Mouse (Mus musculus) MEL (cell line): ENCODE measurements at regions not wholly inside any gene's neighbourhood (a gene's known extent, or its start where the extent isn't known, plus 50 kb on each side); places are given as distances from the start of the nearest gene placed in this dataset.

ENCODE experiments used
- DNase-seq: peaks from one replicate; pipeline ENCODE4 v3.0.0; 2011; ENCODE audit warnings: low read depth, low spot score
- H3K27ac ChIP-seq: 2 replicates; pipeline ENCODE4 v1.5.1; 2012; ENCODE audit warnings: low read depth, mild to moderate bottlenecking, control low read depth, low read length, moderate library complexity; ENCODE audit not compliant: control insufficient read depth
- H3K27me3 ChIP-seq, 2 experiments: fragments of 150-350 bp in 1 of 2; sonication (generic) in 1 of 2; 2 replicates each; pipeline ENCODE4 v1.6.1; 2012; ENCODE audit warnings: low read length in 2 of 2, mild to moderate bottlenecking in 2 of 2, improper control_type of control experiment in 1 of 2, moderate library complexity in 1 of 2; ENCODE audit not compliant: insufficient read depth in 2 of 2, control insufficient read depth in 1 of 2
- H3K36me3 ChIP-seq, 2 experiments: 2 replicates each; pipeline ENCODE4 v1.6.1; 2012 to 2014; ENCODE audit warnings: low read length in 2 of 2, improper control_type of control experiment in 1 of 2, inconsistent platforms in 1 of 2, mild to moderate bottlenecking in 1 of 2; ENCODE audit not compliant: insufficient read depth in 2 of 2, control insufficient read depth in 1 of 2
- H3K4me1 ChIP-seq, 2 experiments: fragments of 150-350 bp in 1 of 2; sonication (generic) in 1 of 2; 2 replicates each; pipeline ENCODE4 v1.6.1; 2012; ENCODE audit warnings: low read length in 2 of 2, improper control_type of control experiment in 1 of 2, mild to moderate bottlenecking in 1 of 2; ENCODE audit not compliant: insufficient read depth in 2 of 2, control insufficient read depth in 1 of 2
- H3K4me3 ChIP-seq, 2 experiments: fragments of 150-350 bp in 1 of 2; sonication (generic) in 1 of 2; 2 replicates each; pipeline ENCODE4 v1.5.1; 2012; ENCODE audit warnings: low read depth in 2 of 2, low read length in 2 of 2, mild to moderate bottlenecking in 2 of 2, moderate library complexity in 2 of 2, control low read depth in 1 of 2, improper control_type of control experiment in 1 of 2; ENCODE audit not compliant: control insufficient read depth in 1 of 2, insufficient read depth in 1 of 2
- H3K79me2 ChIP-seq: 2 replicates; pipeline ENCODE4 v1.6.1; 2012; ENCODE audit warnings: mild to moderate bottlenecking, low read length, moderate library complexity; ENCODE audit not compliant: control insufficient read depth, poor library complexity, insufficient read depth
- H3K9ac ChIP-seq: 2 replicates; pipeline ENCODE4 v1.6.1; 2012; ENCODE audit warnings: low read depth, mild to moderate bottlenecking, control low read depth, low read length, moderate library complexity; ENCODE audit not compliant: control insufficient read depth, poor library complexity, severe bottlenecking
- H3K9me3 ChIP-seq: fragments of 150-350 bp; sonication (generic); replicated peaks from 2 replicates; pipeline ENCODE4 v1.6.1; 2012; ENCODE audit warnings: mild to moderate bottlenecking, low read length, improper control_type of control experiment, moderate library complexity; ENCODE audit not compliant: insufficient read depth
- BHLHE40 ChIP-seq: IDR thresholded peaks from 2 replicates; pipeline ENCODE4 v1.6.1; 2012; ENCODE audit warnings: low read depth, mild to moderate bottlenecking, inconsistent platforms, low read length, improper control_type of control experiment, borderline replicate concordance
- CHD1 ChIP-seq: IDR thresholded peaks from 2 replicates; pipeline ENCODE4 v1.6.1; 2012; ENCODE audit warnings: low read depth, mild to moderate bottlenecking, inconsistent platforms, low read length, improper control_type of control experiment
- CHD2 ChIP-seq: IDR thresholded peaks from 2 replicates; pipeline ENCODE4 v1.6.1; 2011; ENCODE audit warnings: low read length, improper control_type of control experiment
- E2F4 ChIP-seq: IDR thresholded peaks from 2 replicates; pipeline ENCODE4 v1.6.1; 2011; ENCODE audit warnings: low read depth, low read length, improper control_type of control experiment, borderline replicate concordance
- ELF1 ChIP-seq: IDR thresholded peaks from 2 replicates; pipeline ENCODE4 v1.6.1; 2014; ENCODE audit warnings: low read depth, mild to moderate bottlenecking, inconsistent platforms, low read length, improper control_type of control experiment, moderate library complexity
- ETS1 ChIP-seq: IDR thresholded peaks from 2 replicates; pipeline ENCODE4 v1.6.1; 2012; ENCODE audit warnings: low read depth, mild to moderate bottlenecking, inconsistent platforms, low read length, improper control_type of control experiment, moderate library complexity
- GABPA ChIP-seq: IDR thresholded peaks from 2 replicates; pipeline ENCODE4 v1.6.1; 2012; ENCODE audit warnings: low read depth, mild to moderate bottlenecking, inconsistent platforms, low read length, improper control_type of control experiment, moderate library complexity
- GATA1 ChIP-seq: IDR thresholded peaks from 2 replicates; pipeline ENCODE4 v1.6.1; 2011; ENCODE audit warnings: low read depth, low read length, improper control_type of control experiment
- MEF2A ChIP-seq: IDR thresholded peaks from 2 replicates; pipeline ENCODE4 v1.6.1; 2014; ENCODE audit warnings: low read depth, mild to moderate bottlenecking, inconsistent platforms, low read length, improper control_type of control experiment; ENCODE audit not compliant: poor library complexity, insufficient replicate concordance, severe bottlenecking; ENCODE audit errors: extremely low read depth
- MXI1 ChIP-seq: IDR thresholded peaks from 2 replicates; pipeline ENCODE4 v1.6.1; 2011; ENCODE audit warnings: mild to moderate bottlenecking, low read depth, low read length, improper control_type of control experiment
- MYB ChIP-seq: IDR thresholded peaks from 2 replicates; pipeline ENCODE4 v1.6.1; 2011; ENCODE audit warnings: mild to moderate bottlenecking, low read depth, low read length, improper control_type of control experiment
- MYC ChIP-seq: IDR thresholded peaks from 2 replicates; pipeline ENCODE4 v1.6.1; 2011; ENCODE audit warnings: low read depth, mild to moderate bottlenecking, low read length, improper control_type of control experiment, moderate library complexity
- NRF1 ChIP-seq: IDR thresholded peaks from 2 replicates; pipeline ENCODE4 v1.6.1; 2014; ENCODE audit warnings: low read depth, mild to moderate bottlenecking, inconsistent platforms, low read length, improper control_type of control experiment, moderate library complexity; ENCODE audit not compliant: poor library complexity, insufficient read depth, severe bottlenecking
- POLR2AphosphoS5 ChIP-seq: IDR thresholded peaks from 2 replicates; pipeline ENCODE4 v1.6.1; 2012; ENCODE audit warnings: low read depth, borderline replicate concordance, mild to moderate bottlenecking, inconsistent platforms, low read length, moderate library complexity, mixed read lengths
- RCOR1 ChIP-seq: IDR thresholded peaks from 2 replicates; pipeline ENCODE4 v1.6.1; 2012; ENCODE audit warnings: low read depth, mild to moderate bottlenecking, inconsistent platforms, low read length, improper control_type of control experiment
- SIN3A ChIP-seq: IDR thresholded peaks from 2 replicates; pipeline ENCODE4 v1.6.1; 2012; ENCODE audit warnings: low read length, improper control_type of control experiment, inconsistent platforms
- TBP ChIP-seq: IDR thresholded peaks from 2 replicates; pipeline ENCODE4 v1.8.0; 2011; ENCODE audit warnings: low read depth, low read length, improper control_type of control experiment
- TCF12 ChIP-seq: IDR thresholded peaks from 2 replicates; pipeline ENCODE4 v1.6.1; 2014; ENCODE audit warnings: low read depth, mild to moderate bottlenecking, inconsistent platforms, low read length, improper control_type of control experiment, moderate library complexity
- ZC3H11A ChIP-seq: IDR thresholded peaks from 2 replicates; pipeline ENCODE4 v1.6.1; 2012; ENCODE audit warnings: low read depth, mild to moderate bottlenecking, inconsistent platforms, low read length, improper control_type of control experiment
- ZKSCAN1 ChIP-seq: IDR thresholded peaks from 2 replicates; pipeline ENCODE4 v1.6.1; 2012; ENCODE audit warnings: low read depth, mild to moderate bottlenecking, inconsistent platforms, low read length, improper control_type of control experiment, moderate library complexity
- ZMIZ1 ChIP-seq: IDR thresholded peaks from 2 replicates; pipeline ENCODE4 v1.6.1; 2012; ENCODE audit warnings: low read depth, mild to moderate bottlenecking, inconsistent platforms, low read length, improper control_type of control experiment, moderate library complexity

GRCm38 (mm10) chr1:79312153-79312552 lies 127.8 kb downstream of the Scg2 start:
- H3K9ac ChIP-seq, result no peak overlapping the region
- H3K27me3 ChIP-seq, result no peaks in the 10 kb centered on the region
- no peak overlapping the region for H3K27ac ChIP-seq
- no peaks in the 10 kb centered on the region for H3K9me3 ChIP-seq
- DNase-seq, result no peak
- H3K36me3 ChIP-seq, result no peaks in the 10 kb centered on the region
- H3K4me3 ChIP-seq, result no peak overlapping the region
- no peaks in the 10 kb centered on the region for H3K4me1 ChIP-seq
- H3K79me2 ChIP-seq, result no peaks in the 10 kb centered on the region
- TF ChIP-seq CHD2 (no peak), E2F4 (no peak), TCF12 (no peak), TBP (no peak), GATA1 (no peak), RCOR1 (no peak), ZMIZ1 (no peak), SIN3A (no peak), GABPA (no peak), POLR2AphosphoS5 (no peak), MEF2A (no peak), MXI1 (no peak)

- Histone ChIP-seq H3K9me3 (no peaks in the 10 kb centered on the region), H3K4me3 (no peak overlapping the region), H3K79me2 (no peaks in the 10 kb centered on the region), H3K4me1 (no peaks in the 10 kb centered on the region), H3K9ac (no peak overlapping the region), H3K36me3 (no peaks in the 10 kb centered on the region), H3K27ac (no peak overlapping the region), H3K27me3 (no peaks in the 10 kb centered on the region)
- DNase-seq, result no peak
- TF ChIP-seq ZKSCAN1 (no peak), CHD1 (no peak), ELF1 (no peak), NRF1 (no peak), TCF12 (no peak), ZC3H11A (no peak), ZMIZ1 (no peak), MYB (no peak), ETS1 (no peak), SIN3A (no peak), MYC (no peak), BHLHE40 (no peak), MXI1 (no peak), E2F4 (no peak)
These were observed 136.3 kb downstream of the Scg2 start for GRCm38 (mm10) chr1:79303602-79304001.
